Mouse (Mus musculus) kidney, adult 2 months (tissue): ENCODE measurements at regions not wholly inside any gene's neighbourhood (a gene's known extent, or its start where the extent isn't known, plus 50 kb on each side); places are given as distances from the start of the nearest gene placed in this dataset.

Source experiments
- DNase-seq: peaks from one replicate; pipeline ENCODE4 v3.0.0; 2021
- H3K27ac ChIP-seq: fragments of 200-500 bp; 2 replicates; pipeline ENCODE4 v1.5.1; 2012; ENCODE audit warnings: low read depth, low read length, control low read depth, inconsistent platforms; ENCODE audit not compliant: insufficient read depth
- H3K27me3 ChIP-seq: fragments of 200-500 bp; replicated peaks from 2 replicates; pipeline ENCODE4 v1.6.1; 2012; ENCODE audit warnings: mild to moderate bottlenecking, moderate library complexity, low read length, inconsistent platforms; ENCODE audit not compliant: control insufficient read depth, insufficient read depth
- H3K36me3 ChIP-seq: fragments of 200-500 bp; 2 replicates; pipeline ENCODE4 v1.6.1; 2012; ENCODE audit warnings: mild to moderate bottlenecking, moderate library complexity, low read length, inconsistent platforms; ENCODE audit not compliant: control insufficient read depth, insufficient read depth
- H3K4me1 ChIP-seq: fragments of 200-500 bp; 2 replicates; pipeline ENCODE4 v1.6.1; 2011; ENCODE audit warnings: low read length; ENCODE audit not compliant: control insufficient read depth, insufficient read depth
- H3K4me3 ChIP-seq: fragments of 200-500 bp; 2 replicates; pipeline ENCODE4 v1.5.1; 2011; ENCODE audit warnings: mild to moderate bottlenecking, low read depth, low read length, control low read depth; ENCODE audit not compliant: insufficient read depth
- CTCF ChIP-seq: fragments of 200-500 bp; conservative IDR thresholded peaks from 2 replicates; pipeline ENCODE4 v1.5.1; 2011; ENCODE audit warnings: low read depth, mild to moderate bottlenecking, control low read depth, low read length, moderate library complexity, mixed read lengths; ENCODE audit not compliant: insufficient read depth, insufficient read length
- POLR2A ChIP-seq: fragments of 200-500 bp; IDR thresholded peaks from one replicate; pipeline ENCODE4 v1.6.1; 2011; ENCODE audit warnings: low read depth, low read length, control low read depth
- WGBS: fragments of 180-500 bp; shearing (Covaris S2); methylation state at CpG from one replicate; pipeline ENCODE4 v1.1.7; 2018; 5-methylcytosine and 5-hydroxymethylcytosine counted together

DNA sequence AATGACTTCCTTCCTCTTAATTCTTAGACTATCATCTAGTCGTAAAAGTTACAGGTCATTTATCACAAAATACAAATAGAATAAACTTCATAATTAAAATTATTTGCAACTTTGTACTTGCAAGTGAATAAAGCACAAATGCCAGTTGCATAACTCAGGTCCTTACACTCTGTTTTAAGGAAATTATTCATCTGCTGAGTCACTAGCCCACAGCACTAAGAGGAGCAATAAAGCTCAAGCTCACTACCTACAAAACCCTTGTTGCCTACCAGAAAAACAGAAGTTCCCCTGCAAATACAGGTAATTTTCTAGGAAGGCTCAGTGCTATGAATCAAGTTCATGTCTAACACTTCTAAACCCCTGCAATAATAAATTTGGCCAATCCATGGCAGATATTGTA, 539.3 kb upstream of the Dpp10 start:
- 75% methylated on average over 1 of the region's 1 CpGs for WGBS
- Histone ChIP-seq H3K27me3 (no peaks in the 10 kb centered on the region), H3K27ac (no peak overlapping the region), H3K36me3 (no peaks in the 10 kb centered on the region), H3K4me3 (no peak overlapping the region), H3K4me1 (no peaks in the 10 kb centered on the region)
- TF ChIP-seq CTCF (no peak), POLR2A (no peak)
- no peak for DNase-seq
